Mouse (Mus musculus): ENCODE measurements around the gene D230025D16Rik. TPM values are rescaled to one million over a fixed set of nuclear protein-coding genes. Genes with fewer than 3 reads are reported as not detected.
"Not testable (repeated sequence)": the region's sequence is repeated elsewhere in the genome, so short reads cannot be mapped to it uniquely, and the experiment has no call there.

D230025D16Rik gene
- polyA plus RNA-seq, 1 experiment from 2014 or later: 31.5 TPM

DNA sequence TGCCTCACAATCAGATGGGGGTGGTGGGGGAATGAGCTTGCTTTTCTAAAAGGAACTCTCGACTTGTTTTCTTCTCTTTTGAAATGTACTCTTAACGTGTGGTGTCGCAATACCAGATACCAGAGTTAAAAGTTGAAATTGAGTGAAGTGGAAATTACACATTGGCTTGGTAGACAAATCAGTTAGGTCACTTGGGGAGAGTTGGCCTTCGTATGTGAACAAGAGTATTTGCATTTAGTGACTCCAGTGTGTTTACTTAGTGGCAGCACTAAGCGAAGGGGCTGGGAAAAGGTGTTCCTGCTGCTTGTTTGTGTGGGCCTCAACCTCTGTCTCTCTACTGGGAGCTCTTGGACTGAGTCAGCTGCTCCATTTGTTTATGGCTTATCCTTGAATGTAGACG, 972 bp downstream of the D230025D16Rik start:
- Histone ChIP-seq H3K4me2 (ENCODE audit: low read depth, low read length) (peak overlapping the region; percentile 57), H3K9me3 (replicated peaks; ENCODE audit: control insufficient read depth, low read length) (no peaks in the 10 kb centered on the region), H3K4me1 (ENCODE audit: control insufficient read depth, insufficient read depth, low read length) (0 out of 2 replicates have a peak, but pooled peaks cover 4% of the 10 kb centered on the region), H3K27ac (replicated peaks; ENCODE audit: low read depth, low read length) (no peak overlapping the region), H3K27me3 (ENCODE audit: control insufficient read depth, insufficient read depth, low read length) (no peaks in the 10 kb centered on the region), H3K9ac (replicated peaks; ENCODE audit: low read length) (peak overlapping the region; percentile 73), H3K4me3 (ENCODE audit: low read depth, low read length) (peak overlapping the region; percentile 87), H3K36me3 (replicated peaks; ENCODE audit: control insufficient read depth, insufficient read depth, low read depth, low read length) (no peaks in the 10 kb centered on the region)
- ATAC-seq (replicated peaks; ENCODE audit: insufficient number of reproducible peaks, low FRiP score, low TSS enrichment, low read depth) (no peak), DNase-seq (ENCODE audit: low spot score) (no peak)
- 27% methylated on average over 6 of the region's 6 CpGs for WGBS

DNA sequence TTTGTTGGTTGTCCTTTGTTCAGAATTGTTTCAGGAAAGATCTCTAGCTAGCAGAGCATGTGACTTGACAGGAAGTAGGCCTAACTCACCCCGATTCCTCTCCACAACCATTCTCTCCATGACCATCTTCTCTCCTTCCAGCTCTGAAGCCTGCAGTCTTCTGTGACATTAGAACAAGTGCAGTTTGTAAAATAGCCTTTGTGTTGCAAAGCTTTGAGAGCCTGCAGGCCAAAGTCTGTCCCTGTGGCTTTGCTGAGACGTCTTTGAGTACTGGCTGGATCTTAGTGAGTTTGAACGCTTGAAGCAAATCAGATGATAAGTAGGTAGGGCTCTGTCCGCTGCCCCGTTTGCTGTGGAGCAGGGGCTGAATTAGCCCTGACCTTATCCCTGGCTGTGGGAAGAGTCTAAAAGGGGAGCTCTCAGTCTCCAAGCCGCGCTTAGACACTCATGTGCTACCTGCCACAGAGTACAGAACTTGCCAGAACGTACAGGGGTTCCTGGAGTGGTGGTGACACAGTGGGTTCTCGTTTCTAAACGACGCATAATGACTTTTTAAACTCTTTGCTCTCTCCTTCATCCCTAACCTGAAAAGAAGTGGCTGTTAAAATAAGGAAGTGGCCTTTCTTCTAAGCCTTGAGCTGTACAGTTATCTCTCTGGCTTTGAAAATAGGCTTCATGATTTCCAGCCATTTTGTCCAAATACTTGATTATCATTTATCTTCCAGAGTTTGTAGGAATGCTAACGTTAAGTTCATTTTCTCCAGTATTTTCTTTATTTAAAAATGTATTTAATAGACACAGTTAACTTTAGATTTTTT, 6.8 kb downstream of the D230025D16Rik start:
- Histone ChIP-seq H3K4me2 (ENCODE audit: low read depth, low read length) (no peak overlapping the region), H3K27me3 (ENCODE audit: control insufficient read depth, insufficient read depth, low read length) (no peaks in the 10 kb centered on the region), H3K9me3 (replicated peaks; ENCODE audit: control insufficient read depth, low read length) (no peaks in the 10 kb centered on the region), H3K4me1 (ENCODE audit: control insufficient read depth, insufficient read depth, low read length) (no peaks in the 10 kb centered on the region), H3K4me3 (ENCODE audit: low read depth, low read length) (no peak overlapping the region), H3K36me3 (replicated peaks; ENCODE audit: control insufficient read depth, insufficient read depth, low read depth, low read length) (no peaks in the 10 kb centered on the region), H3K27ac (replicated peaks; ENCODE audit: low read depth, low read length) (no peak overlapping the region), H3K9ac (replicated peaks; ENCODE audit: low read length) (no peak overlapping the region)
- WGBS: 80% methylated on average over 12 of the region's 12 CpGs
- DNase-seq (ENCODE audit: low spot score): no peak
- no peak for ATAC-seq (replicated peaks; ENCODE audit: insufficient number of reproducible peaks, low FRiP score, low TSS enrichment, low read depth)

- WGBS: 87% methylated on average over 4 of the region's 4 CpGs
- H3K4me3 ChIP-seq (ENCODE audit: low read depth, low read length); H3K27ac ChIP-seq (replicated peaks; ENCODE audit: low read depth, low read length); ATAC-seq (replicated peaks; ENCODE audit: insufficient number of reproducible peaks, low FRiP score, low TSS enrichment, low read depth); H3K4me2 ChIP-seq (ENCODE audit: low read depth, low read length); H3K4me1 ChIP-seq (ENCODE audit: control insufficient read depth, insufficient read depth, low read length); DNase-seq (ENCODE audit: low spot score); H3K9me3 ChIP-seq (replicated peaks; ENCODE audit: control insufficient read depth, low read length); H3K27me3 ChIP-seq (ENCODE audit: control insufficient read depth, insufficient read depth, low read length); H3K9ac ChIP-seq (replicated peaks; ENCODE audit: low read length); H3K36me3 ChIP-seq (replicated peaks; ENCODE audit: control insufficient read depth, insufficient read depth, low read depth, low read length): not testable (repeated sequence)
Measured at GRCm38 (mm10) chr8:105232321-105232693, 7.4 kb downstream of the D230025D16Rik start.

GRCm38 (mm10) chr8:105233126-105233935, 8.4 kb downstream of the D230025D16Rik start:
- H3K9me3 ChIP-seq (replicated peaks; ENCODE audit: control insufficient read depth, low read length): no peaks in the 10 kb centered on the region
- no peak overlapping the region for H3K9ac ChIP-seq (replicated peaks; ENCODE audit: low read length)
- H3K27ac ChIP-seq (replicated peaks; ENCODE audit: low read depth, low read length): no peak overlapping the region
- H3K27me3 ChIP-seq (ENCODE audit: control insufficient read depth, insufficient read depth, low read length): no peaks in the 10 kb centered on the region
- DNase-seq (ENCODE audit: low spot score) (no peak), ATAC-seq (replicated peaks; ENCODE audit: insufficient number of reproducible peaks, low FRiP score, low TSS enrichment, low read depth) (no peak)
- no peak overlapping the region for H3K4me2 ChIP-seq (ENCODE audit: low read depth, low read length)
- H3K36me3 ChIP-seq (replicated peaks; ENCODE audit: control insufficient read depth, insufficient read depth, low read depth, low read length): no peaks in the 10 kb centered on the region; the same call in 1 of the 2 replicates
- H3K4me3 ChIP-seq (ENCODE audit: low read depth, low read length): no peak overlapping the region
- 55% methylated on average over 1 of the region's 1 CpGs for WGBS
- no peaks in the 10 kb centered on the region for H3K4me1 ChIP-seq (ENCODE audit: control insufficient read depth, insufficient read depth, low read length)

DNA sequence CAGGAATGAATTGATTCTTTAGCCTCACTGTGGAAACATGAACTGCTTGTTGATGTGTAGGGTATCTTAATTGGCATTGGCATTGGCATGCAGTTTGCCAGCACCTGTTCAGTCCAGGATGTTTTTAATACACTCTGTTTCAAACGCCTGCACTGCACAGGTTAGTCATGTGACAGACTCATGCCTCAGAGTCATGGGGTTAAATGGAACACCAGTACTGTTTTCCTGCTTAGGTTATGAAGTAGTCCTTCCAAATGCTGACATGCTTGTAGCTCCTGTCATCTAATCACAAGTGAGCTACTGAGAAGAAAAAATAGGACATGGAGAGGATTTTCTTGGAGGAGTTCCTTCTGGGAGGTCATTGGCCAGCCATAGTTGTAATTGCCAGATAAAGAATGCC, 10.3 kb downstream of the D230025D16Rik start:
- Histone ChIP-seq H3K27me3 (ENCODE audit: control insufficient read depth, insufficient read depth, low read length) (no peaks in the 10 kb centered on the region), H3K9me3 (replicated peaks; ENCODE audit: control insufficient read depth, low read length) (no peaks in the 10 kb centered on the region), H3K27ac (replicated peaks; ENCODE audit: low read depth, low read length) (no peak overlapping the region), H3K4me1 (ENCODE audit: control insufficient read depth, insufficient read depth, low read length) (no peaks in the 10 kb centered on the region), H3K4me2 (ENCODE audit: low read depth, low read length) (no peak overlapping the region), H3K9ac (replicated peaks; ENCODE audit: low read length) (no peak overlapping the region), H3K4me3 (ENCODE audit: low read depth, low read length) (no peak overlapping the region), H3K36me3 (replicated peaks; ENCODE audit: control insufficient read depth, insufficient read depth, low read depth, low read length) (no peaks in the 10 kb centered on the region; the same call in none of the 2 replicates)
- ATAC-seq (replicated peaks; ENCODE audit: insufficient number of reproducible peaks, low FRiP score, low TSS enrichment, low read depth): no peak
- DNase-seq (ENCODE audit: low spot score): no peak
- 61% methylated on average over 1 of the region's 1 CpGs for WGBS

DNA sequence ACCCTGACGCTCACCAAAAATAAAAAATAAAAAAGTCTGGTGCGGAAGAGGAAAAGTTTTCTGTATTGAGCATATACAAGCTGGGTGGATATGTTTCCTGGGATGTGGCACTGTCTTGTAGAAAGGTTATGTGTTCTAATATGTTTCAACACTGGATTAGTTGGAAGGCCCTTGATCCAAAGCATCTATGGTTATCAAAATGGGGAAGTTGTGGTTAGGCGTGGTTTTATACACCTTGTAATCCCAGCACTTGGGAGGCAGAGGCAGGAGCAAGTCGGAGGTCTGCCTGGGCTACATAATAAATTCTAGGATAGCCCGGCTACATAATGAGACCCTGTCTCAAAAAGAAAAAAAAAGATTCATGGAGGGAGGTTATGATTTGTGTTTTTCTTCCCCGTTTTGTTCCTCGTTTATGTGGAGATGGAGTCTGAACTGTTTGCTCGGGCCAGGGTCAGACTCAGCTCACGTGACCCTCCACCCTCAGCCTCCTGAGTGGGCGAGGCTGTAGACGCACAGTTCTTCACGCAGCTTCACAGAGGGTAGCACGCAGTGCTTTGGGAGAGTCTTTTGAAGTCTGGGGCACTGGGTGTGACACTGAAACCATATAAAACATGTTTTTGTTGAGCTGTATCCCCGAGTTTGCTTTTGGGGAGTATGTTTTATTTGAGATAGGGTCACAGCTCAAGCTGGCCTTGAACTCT, 12.6 kb downstream of the D230025D16Rik start:
- H3K4me1 ChIP-seq (ENCODE audit: control insufficient read depth, insufficient read depth, low read length): no peaks in the 10 kb centered on the region
- no peak for ATAC-seq (replicated peaks; ENCODE audit: insufficient number of reproducible peaks, low FRiP score, low TSS enrichment, low read depth)
- WGBS: 90% methylated on average over 14 of the region's 14 CpGs

GRCm38 (mm10) chr8:105241016-105241415, 16.1 kb downstream of the D230025D16Rik start:
- Histone ChIP-seq H3K4me3 (ENCODE audit: low read depth, low read length) (no peak overlapping the region), H3K9ac (replicated peaks; ENCODE audit: low read length) (no peak overlapping the region), H3K27ac (replicated peaks; ENCODE audit: low read depth, low read length) (no peak overlapping the region), H3K9me3 (replicated peaks; ENCODE audit: control insufficient read depth, low read length) (no peaks in the 10 kb centered on the region), H3K4me2 (ENCODE audit: low read depth, low read length) (no peak overlapping the region), H3K4me1 (ENCODE audit: control insufficient read depth, insufficient read depth, low read length) (no peaks in the 10 kb centered on the region), H3K36me3 (replicated peaks; ENCODE audit: control insufficient read depth, insufficient read depth, low read depth, low read length) (no peaks in the 10 kb centered on the region; the same call in none of the 2 replicates), H3K27me3 (ENCODE audit: control insufficient read depth, insufficient read depth, low read length) (no peaks in the 10 kb centered on the region)
- no peak for DNase-seq (ENCODE audit: low spot score)
- no peak for ATAC-seq (replicated peaks; ENCODE audit: insufficient number of reproducible peaks, low FRiP score, low TSS enrichment, low read depth)
- WGBS: 98% methylated on average over 7 of the region's 7 CpGs

More for the DNA sequence above, 12.6 kb downstream of the D230025D16Rik start:
- Histone ChIP-seq H3K36me3 (replicated peaks; ENCODE audit: control insufficient read depth, insufficient read depth, low read depth, low read length) (no peaks in the 10 kb centered on the region; the same call in none of the 2 replicates), H3K4me2 (ENCODE audit: low read depth, low read length) (no peak overlapping the region), H3K9me3 (replicated peaks; ENCODE audit: control insufficient read depth, low read length) (no peaks in the 10 kb centered on the region), H3K9ac (replicated peaks; ENCODE audit: low read length) (no peak overlapping the region), H3K27ac (replicated peaks; ENCODE audit: low read depth, low read length) (no peak overlapping the region), H3K27me3 (ENCODE audit: control insufficient read depth, insufficient read depth, low read length) (no peaks in the 10 kb centered on the region), H3K4me3 (ENCODE audit: low read depth, low read length) (no peak overlapping the region)
- no peak for DNase-seq (ENCODE audit: low spot score)
